Mouse (Mus musculus) thymus, adult 2 months (tissue): ENCODE data around the gene Slc23a2. TPM values are rescaled to one million over a fixed set of nuclear protein-coding genes. Genes with fewer than 3 reads are reported as not detected.

ENCODE experiments used
- DNase-seq: peaks from one replicate; pipeline ENCODE4 v3.0.0; 2021
- H3K27ac ChIP-seq: fragments of 200-500 bp; 2 replicates; pipeline ENCODE4 v1.5.1; 2012; ENCODE audit warnings: low read length, control low read depth; ENCODE audit not compliant: control insufficient read depth, insufficient read depth
- H3K27me3 ChIP-seq: fragments of 200-500 bp; 2 replicates; pipeline ENCODE4 v1.6.1; 2012; ENCODE audit warnings: mild to moderate bottlenecking, low read length, moderate library complexity, mixed read lengths; ENCODE audit not compliant: control insufficient read depth, insufficient read depth
- H3K36me3 ChIP-seq: fragments of 200-500 bp; 2 replicates; pipeline ENCODE4 v1.6.1; 2012; ENCODE audit warnings: mild to moderate bottlenecking, low read length, moderate library complexity; ENCODE audit not compliant: control insufficient read depth, insufficient read depth
- H3K4me1 ChIP-seq: fragments of 200-500 bp; replicated peaks from 2 replicates; pipeline ENCODE4 v1.6.1; 2012; ENCODE audit warnings: low read length; ENCODE audit not compliant: control insufficient read depth, insufficient read depth
- H3K4me3 ChIP-seq: fragments of 200-500 bp; 2 replicates; pipeline ENCODE4 v1.5.1; 2012; ENCODE audit warnings: mild to moderate bottlenecking, low read length, control low read depth, moderate library complexity; ENCODE audit not compliant: control insufficient read depth, insufficient read depth
- CTCF ChIP-seq: fragments of 200-500 bp; IDR thresholded peaks from 2 replicates; pipeline ENCODE4 v1.5.1; 2012; ENCODE audit warnings: mild to moderate bottlenecking, control low read depth, low read length, moderate library complexity, borderline replicate concordance; ENCODE audit not compliant: control insufficient read depth, poor library complexity, insufficient read depth; ENCODE audit errors: extremely low read depth
- POLR2A ChIP-seq: fragments of 200-500 bp; IDR thresholded peaks from 2 replicates; pipeline ENCODE4 v1.6.1; 2012; ENCODE audit warnings: mild to moderate bottlenecking, low read length, control low read depth, moderate library complexity; ENCODE audit not compliant: control insufficient read depth, poor library complexity, insufficient read depth; ENCODE audit errors: extremely low read depth
- WGBS: fragments of 180-500 bp; shearing (Covaris S2); methylation state at CpG from one replicate; pipeline ENCODE4 v1.1.7; 2018; 5-methylcytosine and 5-hydroxymethylcytosine counted together
- polyA plus RNA-seq: library from polyadenylated mRNA; depleted of rRNA; stranded (reverse); fragments of >200 nt; gene quantifications from 2 replicates; pipeline ENCODE4 v1.2.3, GENCODE M21; 2012

Gene Slc23a2
- polyA plus RNA-seq, 1 experiment, result 51.7 TPM

GRCm38 (mm10) chr2:132151592-132151991 is 6.7 kb upstream of the Slc23a2 start:
- Histone ChIP-seq H3K4me1 (peaks cover 4% of the 10 kb centered on the region), H3K27ac (no peak overlapping the region), H3K36me3 (no peaks in the 10 kb centered on the region), H3K4me3 (no peak overlapping the region), H3K27me3 (no peaks in the 10 kb centered on the region)
- peak; percentile 17 for DNase-seq
- TF ChIP-seq CTCF (no peak), POLR2A (no peak)
- 10% methylated on average over 6 of the region's 6 CpGs for WGBS

- Histone ChIP-seq H3K4me3 (no peak overlapping the region), H3K36me3 (no peaks in the 10 kb centered on the region), H3K27ac (no peak overlapping the region), H3K27me3 (no peaks in the 10 kb centered on the region), H3K4me1 (peaks cover 4% of the 10 kb centered on the region)
- WGBS, result 40% methylated on average over 1 of the region's 1 CpGs
- TF ChIP-seq POLR2A (no peak), CTCF (no peak)
- DNase-seq, result no peak
These were observed 6.0 kb upstream of the Slc23a2 start for GRCm38 (mm10) chr2:132150926-132151325.

- H3K4me1 ChIP-seq, result peaks cover 16% of the 10 kb centered on the region
- H3K36me3 ChIP-seq, result no peaks in the 10 kb centered on the region
- no peak for TF ChIP-seq CTCF
- no peak for TF ChIP-seq POLR2A
- WGBS, result 35% methylated on average over 4 of the region's 4 CpGs
- H3K27me3 ChIP-seq, result no peaks in the 10 kb centered on the region
- peak; percentile 25 for DNase-seq
- no peak overlapping the region for H3K4me3 ChIP-seq
- no peak overlapping the region for H3K27ac ChIP-seq
These were observed 1.6 kb upstream of the Slc23a2 start for GRCm38 (mm10) chr2:132146502-132146901.

- no peaks in the 10 kb centered on the region for H3K36me3 ChIP-seq
- peak; percentile 45 for DNase-seq
- no peaks in the 10 kb centered on the region for H3K27me3 ChIP-seq
- peak overlapping the region; percentile 84 for H3K4me3 ChIP-seq
- 11% methylated on average over 66 of the region's 66 CpGs for WGBS
- H3K27ac ChIP-seq, result no peak overlapping the region
- H3K4me1 ChIP-seq, result peaks cover 14% of the 10 kb centered on the region
- no peak for TF ChIP-seq POLR2A
- no peak for TF ChIP-seq CTCF
These were observed 673 bp downstream of the Slc23a2 start for GRCm38 (mm10) chr2:132143943-132144927.

- DNase-seq, result no peak
- Histone ChIP-seq H3K4me1 (peaks cover 19% of the 10 kb centered on the region), H3K27ac (no peak overlapping the region), H3K27me3 (no peaks in the 10 kb centered on the region), H3K36me3 (no peaks in the 10 kb centered on the region), H3K4me3 (no peak overlapping the region)
- no peak for TF ChIP-seq CTCF
- TF ChIP-seq POLR2A, result no peak
- WGBS, result 91% methylated on average over 8 of the region's 8 CpGs
These were observed 2.3 kb downstream of the Slc23a2 start for GRCm38 (mm10) chr2:132142606-132143005.

GRCm38 (mm10) chr2:132140536-132140935 is 4.4 kb downstream of the Slc23a2 start:
- TF ChIP-seq POLR2A (no peak), CTCF (no peak)
- DNase-seq, result no peak
- Histone ChIP-seq H3K4me1 (peaks cover 18% of the 10 kb centered on the region), H3K27me3 (no peaks in the 10 kb centered on the region), H3K36me3 (no peaks in the 10 kb centered on the region), H3K4me3 (no peak overlapping the region), H3K27ac (no peak overlapping the region)
- 92% methylated on average over 10 of the region's 10 CpGs for WGBS

- H3K27ac ChIP-seq, result no peak overlapping the region
- no peaks in the 10 kb centered on the region for H3K27me3 ChIP-seq
- no peak for DNase-seq
- H3K36me3 ChIP-seq, result no peaks in the 10 kb centered on the region
- 96% methylated on average over 2 of the region's 2 CpGs for WGBS
- peaks cover 13% of the 10 kb centered on the region for H3K4me1 ChIP-seq
- no peak overlapping the region for H3K4me3 ChIP-seq
- no peak for TF ChIP-seq POLR2A
- no peak for TF ChIP-seq CTCF
These were observed 5.8 kb downstream of the Slc23a2 start for GRCm38 (mm10) chr2:132139099-132139498.
